Mouse (Mus musculus) CH12F3 (cell line): ENCODE measurements around the gene Abca13.
"Not testable (repeated sequence)": the region's sequence is repeated elsewhere in the genome, so short reads cannot be mapped to it uniquely, and the experiment has no call there.

Experiments used
- in situ Hi-C: fragments of 300-500 bp; cut with MboI; formaldehyde crosslinking; loops from 2 replicates; pipeline ENCODE4 v1.14.3; 2020; ENCODE audit warnings: low sequenced_read_pairs

Gene Abca13

GRCm38 (mm10) chr11:9285759-9286158 lies 94.0 kb downstream of the Abca13 start:
- in situ Hi-C loops, result no loop called here

GRCm38 (mm10) chr11:9291168-9291567 lies 99.4 kb downstream of the Abca13 start:
- in situ Hi-C loops, result no loop called here

GRCm38 (mm10) chr11:9299615-9300014 lies 107.9 kb downstream of the Abca13 start:
- in situ Hi-C loops, result loop anchor here (25.0 kb wide), 1 partner anchor 1813 kb away; the partner anchor contains the start of gene Vwc2

GRCm38 (mm10) chr11:9305450-9305849 lies 113.7 kb downstream of the Abca13 start:
- in situ Hi-C loops, result loop anchor here (25.0 kb wide), 1 partner anchor 1807 kb away; the partner anchor contains the start of gene Vwc2

GRCm38 (mm10) chr11:9316545-9316944 lies 124.8 kb downstream of the Abca13 start:
- in situ Hi-C loops, result loop anchor here (25.0 kb wide), 1 partner anchor 1796 kb away; the partner anchor contains the start of gene Vwc2

GRCm38 (mm10) chr11:9317076-9317929 lies 125.6 kb downstream of the Abca13 start:
- in situ Hi-C loops, result loop anchor here (25.0 kb wide), 1 partner anchor 1795 kb away; the partner anchor contains the start of gene Vwc2

- in situ Hi-C loops, result no loop called here
Observed at GRCm38 (mm10) chr11:9338151-9338550, 146.4 kb downstream of the Abca13 start.

GRCm38 (mm10) chr11:9347724-9348123 lies 156.0 kb downstream of the Abca13 start:
- in situ Hi-C loops, result no loop called here

- in situ Hi-C loops, result no loop called here
Observed at GRCm38 (mm10) chr11:9373160-9373559, 181.4 kb downstream of the Abca13 start.

- in situ Hi-C loops, result not testable (repeated sequence)
Observed at GRCm38 (mm10) chr11:9374426-9374825, 182.7 kb downstream of the Abca13 start.

GRCm38 (mm10) chr11:9388520-9388919 lies 196.8 kb downstream of the Abca13 start:
- in situ Hi-C loops, result no loop called here

GRCm38 (mm10) chr11:9416946-9417345 lies 225.2 kb downstream of the Abca13 start:
- in situ Hi-C loops, result no loop called here

GRCm38 (mm10) chr11:9420205-9420604 lies 228.5 kb downstream of the Abca13 start:
- in situ Hi-C loops, result no loop called here

- in situ Hi-C loops, result no loop called here
Observed at GRCm38 (mm10) chr11:9427411-9427810, 235.7 kb downstream of the Abca13 start.

GRCm38 (mm10) chr11:9432807-9433206 lies 241.1 kb downstream of the Abca13 start:
- in situ Hi-C loops, result no loop called here

- in situ Hi-C loops, result no loop called here
Observed at GRCm38 (mm10) chr11:9436617-9437016, 244.9 kb downstream of the Abca13 start.

GRCm38 (mm10) chr11:9439781-9440180 lies 248.0 kb downstream of the Abca13 start:
- in situ Hi-C loops, result no loop called here

- in situ Hi-C loops, result no loop called here
Observed at GRCm38 (mm10) chr11:9441192-9441591, 249.4 kb downstream of the Abca13 start.

GRCm38 (mm10) chr11:9472400-9472799 lies 280.7 kb downstream of the Abca13 start:
- in situ Hi-C loops, result no loop called here

GRCm38 (mm10) chr11:9481511-9481910 lies 289.8 kb downstream of the Abca13 start:
- in situ Hi-C loops, result no loop called here

GRCm38 (mm10) chr11:9500326-9501142 lies 308.8 kb downstream of the Abca13 start:
- in situ Hi-C loops, result no loop called here
